Mouse (Mus musculus): ENCODE data around the gene Ndufab1. TPM values are rescaled to one million over a fixed set of nuclear protein-coding genes. Genes with fewer than 3 reads are reported as not detected.

Gene Ndufab1
- total RNA-seq, 2 experiments from 2014 or later, result 535 to 745 TPM

DNA sequence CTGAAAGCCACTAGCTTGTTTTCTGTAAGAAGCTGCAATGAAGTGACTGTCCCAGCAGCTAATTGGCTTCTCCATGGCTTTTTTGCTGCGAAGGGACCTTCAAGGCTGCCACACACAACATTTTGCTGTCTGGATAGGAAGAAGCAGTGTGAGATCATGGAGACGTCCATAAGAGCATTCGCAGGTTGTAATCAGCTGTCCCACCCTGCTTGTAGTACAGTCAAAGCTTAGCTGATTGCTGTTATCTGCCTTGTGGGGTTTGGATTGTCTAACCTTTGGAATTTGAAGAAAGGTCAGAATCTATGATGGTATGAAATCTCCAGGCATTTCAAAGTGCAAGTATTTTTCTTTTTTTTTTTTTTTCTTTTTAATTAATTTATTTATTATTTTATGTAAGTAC, 27.3 kb downstream of the Ndufab1 start:
- no peak for DNase-seq (ENCODE audit: low spot score in 2 of 2)

DNA sequence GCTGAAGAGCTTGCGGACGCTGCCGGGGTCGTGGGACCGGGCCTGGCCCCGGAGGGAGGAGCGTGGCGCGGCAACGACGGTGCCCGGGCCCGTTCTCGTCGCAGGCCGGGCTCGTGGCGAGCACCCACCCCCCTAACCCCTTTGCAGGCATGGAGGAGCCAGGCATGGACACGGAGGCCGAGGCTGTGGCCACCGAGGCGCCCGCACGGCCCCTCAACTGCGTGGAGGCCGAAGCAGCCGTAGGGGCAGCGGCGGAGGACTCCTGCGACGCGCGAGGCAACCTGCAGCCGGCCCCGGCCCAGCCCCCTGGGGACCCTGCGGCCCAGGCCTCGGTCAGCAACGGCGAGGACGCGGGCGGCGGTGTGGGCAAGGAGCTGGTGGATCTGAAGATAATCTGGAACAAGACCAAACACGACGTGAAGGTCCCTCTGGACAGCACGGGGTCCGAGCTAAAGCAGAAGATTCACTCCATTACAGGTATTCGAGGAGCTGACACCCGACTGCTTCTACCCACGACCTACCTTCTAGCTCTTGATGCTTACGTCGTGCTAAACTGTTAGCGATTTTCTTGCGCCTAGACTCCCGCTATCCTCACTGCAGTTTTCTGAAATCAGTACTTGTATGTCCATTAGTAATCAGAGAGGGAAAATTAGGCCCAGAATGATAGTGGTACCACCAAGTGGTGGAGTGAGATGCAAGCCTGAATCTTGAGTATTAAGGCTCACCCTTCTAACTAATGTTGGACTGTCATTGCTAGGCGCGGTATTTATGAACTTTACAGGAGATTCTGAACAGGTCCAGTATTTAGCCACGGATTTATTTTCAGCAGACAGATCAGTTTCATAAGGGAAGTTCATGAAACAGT, 33.9 kb downstream of the Ndufab1 start:
- DNase-seq (ENCODE audit: low spot score in 2 of 2), result no peak

DNA sequence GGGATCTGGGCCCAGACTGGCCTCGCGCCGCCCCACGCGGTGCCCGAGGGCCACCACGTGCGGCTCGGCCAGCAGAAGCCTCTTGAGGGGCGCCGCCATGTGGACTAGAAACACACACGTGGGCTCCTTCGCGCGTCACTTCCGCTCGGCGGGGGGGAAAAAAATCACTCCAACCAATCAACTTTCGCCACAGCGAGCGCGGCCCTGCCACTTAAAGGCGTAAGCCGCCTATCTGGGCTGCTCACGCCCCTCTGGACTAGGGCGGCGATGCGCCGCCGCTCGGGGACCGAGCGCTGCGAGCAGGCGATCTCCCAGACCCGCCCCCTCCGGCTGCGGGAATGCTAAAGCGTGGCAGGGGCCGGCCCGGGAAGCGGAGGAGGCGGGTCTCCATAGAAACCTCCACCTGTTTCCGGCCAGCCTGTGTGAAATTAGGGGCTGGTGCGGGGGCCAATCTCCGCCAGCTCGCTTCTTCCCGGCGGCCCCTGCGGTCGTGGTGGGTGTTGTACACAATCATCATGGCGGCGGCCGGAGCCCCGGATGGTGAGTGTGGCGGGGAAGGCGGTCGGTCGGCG, 34.7 kb downstream of the Ndufab1 start, which contains the start of the genes Ubfd1 and Ears2:
TSS of gene Ubfd1 (plus strand) at position 231 of the 572 bp plus-strand sequence.
TSS of gene Ears2 (minus strand) at position 319 of the 572 bp plus-strand sequence.
- DNase-seq (ENCODE audit: low spot score in 2 of 2), result peak; percentile 90 to 92

DNA sequence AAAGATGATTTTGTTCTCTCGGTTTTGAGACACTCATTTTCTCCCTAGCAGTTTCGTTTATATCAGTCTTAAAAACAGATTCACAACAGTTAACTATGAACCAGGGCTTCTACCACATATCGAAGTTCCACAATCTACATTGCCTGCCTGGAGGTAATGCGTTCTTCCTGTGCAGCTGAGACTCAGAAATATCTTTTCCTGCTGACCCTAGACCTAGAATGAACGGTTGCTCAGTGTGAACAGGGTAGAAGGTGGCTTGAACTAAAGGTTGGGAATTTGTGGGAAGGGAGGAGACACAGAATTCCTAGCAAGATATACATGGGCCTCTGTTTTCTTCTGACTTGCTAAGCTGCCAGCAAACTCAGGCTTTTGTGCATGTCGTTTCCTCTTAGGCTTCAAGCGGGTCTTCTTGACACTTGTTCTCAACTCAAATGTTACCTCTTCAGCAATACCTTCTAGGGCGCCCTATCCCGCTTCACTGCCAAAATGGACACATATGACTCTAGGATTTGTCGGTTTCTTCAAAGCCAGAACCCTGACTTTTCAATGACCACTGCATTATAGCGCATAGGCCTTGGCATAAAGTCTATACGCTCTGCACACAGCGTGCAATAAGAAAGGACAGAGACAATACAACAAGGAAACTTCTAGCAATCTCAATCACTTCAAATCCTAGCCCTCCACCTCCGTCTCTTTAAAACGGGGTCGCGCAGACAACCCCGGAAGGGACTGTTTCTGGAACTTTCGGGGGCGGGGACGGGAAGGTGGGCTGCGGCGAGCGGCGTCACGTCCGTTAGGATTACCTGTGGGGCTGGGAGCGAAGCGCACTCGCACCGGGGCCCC, 35.4 kb downstream of the Ndufab1 start:
- no peak for DNase-seq (ENCODE audit: low spot score in 2 of 2)

- no peak for DNase-seq (ENCODE audit: low spot score in 2 of 2)
Observed at GRCm38 (mm10) chr7:122065656-122066055, 36.0 kb downstream of the Ndufab1 start.

- no peak for DNase-seq (ENCODE audit: low spot score in 2 of 2)
Observed at GRCm38 (mm10) chr7:122056633-122057032, 45.1 kb downstream of the Ndufab1 start.

DNA sequence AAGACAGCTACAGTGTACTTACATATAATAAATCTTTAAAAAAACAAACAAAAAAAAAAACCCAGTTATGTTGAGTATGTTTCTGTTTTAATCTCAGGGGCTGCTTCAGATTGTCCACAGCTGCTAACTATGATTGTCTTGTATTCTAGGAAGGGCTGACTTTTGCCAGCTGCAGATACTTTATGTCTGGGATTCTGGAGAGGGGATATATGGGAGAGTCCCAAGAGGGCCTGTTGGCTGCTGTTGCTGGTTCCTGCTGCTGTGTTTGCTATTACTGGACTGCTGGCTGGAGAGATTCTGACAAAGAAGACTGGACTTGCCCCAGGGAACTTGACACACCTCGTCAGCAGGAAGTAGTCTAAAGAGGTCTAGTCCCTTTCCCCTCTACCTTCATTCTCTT, 50.9 kb downstream of the Ndufab1 start:
- DNase-seq (ENCODE audit: low spot score in 2 of 2), result no peak

DNA sequence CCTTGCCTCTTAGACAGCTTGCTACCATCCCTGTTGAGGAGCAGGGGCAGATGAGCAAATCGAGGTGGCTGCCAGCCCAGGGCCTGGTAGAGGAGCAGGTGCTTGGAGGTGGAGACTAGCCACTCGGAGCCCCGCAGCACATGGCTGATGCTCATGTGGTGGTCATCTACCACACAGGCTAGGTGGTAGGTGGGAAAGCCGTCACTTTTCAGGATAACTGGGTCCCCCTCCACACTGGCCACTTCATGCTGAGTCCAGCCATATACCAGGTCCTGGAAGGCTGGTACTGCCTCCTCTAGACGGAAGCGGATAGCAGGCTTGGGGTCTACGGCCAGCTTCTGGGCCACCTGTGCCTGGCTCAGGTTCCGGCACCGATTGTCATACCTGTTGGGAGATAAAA, 53.5 kb downstream of the Ndufab1 start:
- DNase-seq (ENCODE audit: low spot score in 2 of 2), result no peak

DNA sequence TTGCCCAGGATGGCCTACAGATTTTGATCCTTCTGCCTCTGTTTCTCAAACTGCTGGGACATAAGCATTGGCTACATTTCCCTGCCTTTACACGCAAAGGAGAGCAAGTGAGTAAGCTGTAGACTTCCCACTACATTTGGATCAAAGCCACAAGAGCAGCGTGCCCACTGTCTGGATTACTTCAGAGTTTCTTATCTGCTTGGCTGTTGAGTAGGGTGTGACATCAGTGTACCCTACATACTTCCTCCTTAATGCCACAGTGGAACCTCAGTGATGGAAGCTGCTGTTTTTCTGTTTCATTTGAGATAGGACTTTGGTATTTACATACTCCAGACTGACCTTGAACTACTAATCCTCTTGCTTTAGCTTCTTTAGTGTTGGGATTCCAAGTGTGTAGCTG, 54.9 kb downstream of the Ndufab1 start:
- DNase-seq (ENCODE audit: low spot score in 2 of 2), result no peak

GRCm38 (mm10) chr7:122045711-122046110, 56.0 kb downstream of the Ndufab1 start:
- DNase-seq (ENCODE audit: low spot score in 2 of 2), result no peak

GRCm38 (mm10) chr7:122045181-122045634, 56.5 kb downstream of the Ndufab1 start:
- DNase-seq (ENCODE audit: low spot score in 2 of 2), result no peak

GRCm38 (mm10) chr7:122044106-122044505, 57.6 kb downstream of the Ndufab1 start:
- no peak for DNase-seq (ENCODE audit: low spot score in 2 of 2)

Other genes starting within 250 kb of the Ndufab1 start
- gene Scnn1b, start 236.8 kb downstream of the Ndufab1 start, total RNA-seq (2021), result under 1 TPM in 1 of 2 experiments, not detected in 1; 0.26 TPM
- gene Cog7, start 120.2 kb downstream of the Ndufab1 start, total RNA-seq (2021), result 10 to 100 TPM; 26.5 to 27.5 TPM
- gene Gga2, start 80.7 kb downstream of the Ndufab1 start, total RNA-seq (2021), result 10 to 100 TPM; 17.4 to 36.3 TPM
- 10 to 100 TPM; 62.0 to 70.5 TPM for gene Ubfd1, start 34.7 kb downstream of the Ndufab1 start, total RNA-seq (2021)
- 10 to 100 TPM; 20.9 to 23.5 TPM for gene Ears2, start 34.6 kb downstream of the Ndufab1 start, total RNA-seq (2021)
- gene Palb2, start 31.1 kb upstream of the Ndufab1 start, total RNA-seq (2021), result 1 to 10 TPM in 1 of 2 experiments, under 1 TPM in 1; 0.96 to 1.7 TPM
- 10 to 100 TPM; 56.4 to 57.8 TPM for gene Dctn5, start 31.2 kb upstream of the Ndufab1 start, total RNA-seq (2021)
- gene Plk1, start 57.6 kb upstream of the Ndufab1 start, total RNA-seq (2021), result 1 to 10 TPM; 1.1 to 1.7 TPM
- under 1 TPM; 0.13 to 0.22 TPM for gene Ern2, start 84.3 kb upstream of the Ndufab1 start, total RNA-seq (2021)
- gene Chp2, start 117.6 kb upstream of the Ndufab1 start, total RNA-seq (2021), result 1 to 10 TPM; 2.0 to 4.5 TPM
- 10 to 100 TPM; 12.4 to 18.9 TPM for gene Prkcb, start 186.9 kb upstream of the Ndufab1 start, total RNA-seq (2021)

All from adrenal gland, adult 18-20 months (tissue).